Mouse (Mus musculus) heart, adult 2 months (tissue): ENCODE results near the gene Ache. TPM values are rescaled to one million over a fixed set of nuclear protein-coding genes. Genes with fewer than 3 reads are reported as not detected.

Experiments used
- DNase-seq, 2 experiments: peaks; one replicate each; pipeline ENCODE4 v3.0.0; 2021
- H3K27ac ChIP-seq: fragments of 200-600 bp; 2 replicates; pipeline ENCODE4 v1.8.1; 2022
- H3K27me3 ChIP-seq: fragments of 200-500 bp; 2 replicates; pipeline ENCODE4 v1.6.1; 2012; ENCODE audit warnings: mild to moderate bottlenecking, low read length, inconsistent platforms, mixed read lengths; ENCODE audit not compliant: control insufficient read depth, insufficient read depth
- H3K36me3 ChIP-seq: fragments of 200-500 bp; 2 replicates; pipeline ENCODE4 v1.6.1; 2012; ENCODE audit warnings: low read length, inconsistent platforms; ENCODE audit not compliant: control insufficient read depth, insufficient read depth
- H3K4me1 ChIP-seq: fragments of 200-500 bp; 2 replicates; pipeline ENCODE4 v1.6.1; 2011; ENCODE audit warnings: low read length; ENCODE audit not compliant: control insufficient read depth, insufficient read depth
- H3K4me3 ChIP-seq: fragments of 200-600 bp; 2 replicates; pipeline ENCODE4 v1.8.1; 2022
- H3K79me2 ChIP-seq: fragments of 200-500 bp; replicated peaks from 2 replicates; pipeline ENCODE4 v1.6.1; 2012; ENCODE audit warnings: mild to moderate bottlenecking, inconsistent platforms, low read length, moderate library complexity, mixed read lengths; ENCODE audit not compliant: control insufficient read depth, insufficient read depth
- H3K9ac ChIP-seq: fragments of 200-500 bp; 2 replicates; pipeline ENCODE4 v1.6.1; 2012; ENCODE audit warnings: low read depth, mild to moderate bottlenecking, control low read depth, inconsistent platforms, low read length, mixed read lengths
- CTCF ChIP-seq: fragments of 200-600 bp; IDR thresholded peaks from 2 replicates; pipeline ENCODE4 v1.8.1; 2022; ENCODE audit warnings: antibody characterized with exemption, mild to moderate bottlenecking, moderate library complexity
- EP300 ChIP-seq: fragments of 200-500 bp; IDR thresholded peaks from 2 replicates; pipeline ENCODE4 v1.6.1; 2011; ENCODE audit warnings: low read depth, low read length, control low read depth; ENCODE audit not compliant: insufficient read depth
- POLR2A ChIP-seq: fragments of 200-500 bp; IDR thresholded peaks from 2 replicates; pipeline ENCODE4 v1.6.1; 2011; ENCODE audit warnings: mild to moderate bottlenecking, low read depth, low read length, control low read depth; ENCODE audit not compliant: insufficient read depth
- WGBS: fragments of 180-500 bp; shearing (Covaris S2); methylation state at CpG from one replicate; pipeline ENCODE4 v1.1.7; 2018; 5-methylcytosine and 5-hydroxymethylcytosine counted together
- intact Hi-C: fragments of 180-260 bp; cut with DNase I; formaldehyde crosslinking; loops from one replicate; pipeline ENCODE4 v1.15.1; 2025
- polyA plus RNA-seq: library from polyadenylated mRNA; depleted of rRNA; stranded (reverse); fragments of >200 nt; gene quantifications from 2 replicates; pipeline ENCODE4 v1.2.3, GENCODE M21; 2012
- total RNA-seq, 2 experiments: library from RNA; stranded (reverse); gene quantifications; 2 replicates each; pipeline ENCODE4 v1.2.3; 2021

The Ache gene
- total and polyA plus RNA-seq, 3 experiments = 1.5 to 4.9 (median 2.2) TPM

GRCm38 (mm10) chr5:137289591-137290365, 2.5 kb downstream of the Ache start:
- Histone ChIP-seq H3K27ac (no peak overlapping the region), H3K4me3 (no peak overlapping the region), H3K27me3 (no peaks in the 10 kb centered on the region; the same call in 1 of the 2 replicates), H3K36me3 (no peaks in the 10 kb centered on the region), H3K79me2 (no peaks in the 10 kb centered on the region), H3K9ac (no peak overlapping the region), H3K4me1 (no peaks in the 10 kb centered on the region)
- TF ChIP-seq CTCF (no peak), EP300 (no peak), POLR2A (no peak)
- intact Hi-C loops = no loop called here
- 72% methylated on average over 13 of the region's 13 CpGs for WGBS
- DNase-seq = no peak

- Histone ChIP-seq H3K9ac (no peak overlapping the region), H3K79me2 (no peaks in the 10 kb centered on the region), H3K27ac (no peak overlapping the region), H3K27me3 (no peaks in the 10 kb centered on the region; the same call in 1 of the 2 replicates), H3K36me3 (no peaks in the 10 kb centered on the region), H3K4me1 (no peaks in the 10 kb centered on the region), H3K4me3 (no peak overlapping the region)
- intact Hi-C loops = no loop called here
- peak; percentile 72 to 73 for DNase-seq
- no peak for TF ChIP-seq POLR2A
- TF ChIP-seq EP300 = no peak
- peak; percentile 84 for TF ChIP-seq CTCF
- 27% methylated on average over 15 of the region's 15 CpGs for WGBS
Observed at GRCm38 (mm10) chr5:137290677-137291076, 3.4 kb downstream of the Ache start.

- H3K9ac ChIP-seq = no peak overlapping the region
- no peaks in the 10 kb centered on the region for H3K79me2 ChIP-seq
- H3K27me3 ChIP-seq = no peaks in the 10 kb centered on the region; the same call in 1 of the 2 replicates
- WGBS = 76% methylated on average over 15 of the region's 15 CpGs
- no peak overlapping the region for H3K27ac ChIP-seq
- H3K4me3 ChIP-seq = no peak overlapping the region
- DNase-seq = no peak
- TF ChIP-seq EP300 = no peak
- no peak for TF ChIP-seq CTCF
- no peak for TF ChIP-seq POLR2A
- no peaks in the 10 kb centered on the region for H3K36me3 ChIP-seq
- intact Hi-C loops = no loop called here
- no peaks in the 10 kb centered on the region for H3K4me1 ChIP-seq
Observed at GRCm38 (mm10) chr5:137291381-137291926, 4.1 kb downstream of the Ache start.

- peak overlapping the region; percentile 65 for H3K4me3 ChIP-seq
- no peaks in the 10 kb centered on the region for H3K79me2 ChIP-seq
- intact Hi-C loops = loop anchor here (2.0 kb wide), 2 partner anchors 18 to 88 kb away; no protein-coding TSS in a partner anchor
- no peak for TF ChIP-seq EP300
- TF ChIP-seq CTCF = peak; percentile 34
- TF ChIP-seq POLR2A = peak; percentile 57; the same call in 1 of the 2 replicates
- WGBS = 1% methylated on average over 15 of the region's 15 CpGs
- peak; percentile 84 to 86 for DNase-seq
- no peaks in the 10 kb centered on the region; the same call in 1 of the 2 replicates for H3K27me3 ChIP-seq
- H3K4me1 ChIP-seq = no peaks in the 10 kb centered on the region
- H3K36me3 ChIP-seq = no peaks in the 10 kb centered on the region
- H3K9ac ChIP-seq = peak overlapping the region; percentile 35
- peak overlapping the region; percentile 83 for H3K27ac ChIP-seq
Observed at GRCm38 (mm10) chr5:137293282-137293681, 6.0 kb downstream of the Ache start.

- peak within 1 kb of the TSS; percentile 83 for H3K27ac ChIP-seq
- TF ChIP-seq POLR2A = peak; percentile 86
- peak; percentile 33 for TF ChIP-seq CTCF
- TF ChIP-seq EP300 = no peak; the same call in 1 of the 2 replicates
- peak within 1 kb of the TSS; percentile 79 for H3K9ac ChIP-seq
- WGBS = under 1% methylated on average over 52 of the region's 52 CpGs
- peak; percentile 96 for DNase-seq
- intact Hi-C loops = loop anchor here (2.0 kb wide), 2 partner anchors 17 to 87 kb away; no protein-coding TSS in a partner anchor
- H3K27me3 ChIP-seq = no peaks in the 10 kb centered on the region
- H3K4me1 ChIP-seq = no peaks in the 10 kb centered on the region
- no peaks in the 10 kb centered on the region for H3K36me3 ChIP-seq
- H3K79me2 ChIP-seq = no peaks in the 10 kb centered on the region
- H3K4me3 ChIP-seq = peak within 1 kb of the TSS; percentile 65
Observed at GRCm38 (mm10) chr5:137293839-137294743, 6.8 kb downstream of the Ache start, which contains the start of gene Ufsp1. Ufsp1 (plus strand) TSS chr5:137294629.
